Mouse (Mus musculus): Measurements from ENCODE around the gene Trim46. TPM values are rescaled to one million over a fixed set of nuclear protein-coding genes. Genes with fewer than 3 reads are reported as not detected.

Gene Trim46
- polyA plus RNA-seq, 1 experiment: 15.2 TPM

GRCm38 (mm10) chr3:89266439-89266893 is 20.4 kb upstream of the Trim46 start:
- H3K4me2 ChIP-seq (ENCODE audit: low read depth): peak overlapping the region; percentile 93
- peak overlapping the region; percentile 37 for H3ac ChIP-seq (ENCODE audit: control insufficient read depth, insufficient read length)
- H3K27me3 ChIP-seq (ENCODE audit: control insufficient read depth, insufficient read depth, insufficient read length): no peaks in the 10 kb centered on the region
- peak overlapping the region; percentile 68 for H3K4me3 ChIP-seq
- TF ChIP-seq TCF12 (IDR thresholded peaks at IDR 0.05; ENCODE audit: insufficient read depth, poor library complexity, severe bottlenecking): no peak
- peak; percentile 79 for TF ChIP-seq POLR2A (IDR thresholded peaks at IDR 0.05; ENCODE audit: insufficient read length, low read depth)
- TF ChIP-seq POLR2AphosphoS2 (IDR thresholded peaks at IDR 0.05; ENCODE audit: insufficient read length, low read depth): peak; percentile 86
- peaks cover 19% of the 10 kb centered on the region for H3K79me2 ChIP-seq (ENCODE audit: control insufficient read depth, insufficient read depth)
- no peaks in the 10 kb centered on the region for H3K36me3 ChIP-seq (ENCODE audit: control insufficient read depth, insufficient read depth)

GRCm38 (mm10) chr3:89262417-89262816 is 16.3 kb upstream of the Trim46 start:
- H3ac ChIP-seq (ENCODE audit: control insufficient read depth, insufficient read length): no peak overlapping the region

GRCm38 (mm10) chr3:89260211-89260610 is 14.1 kb upstream of the Trim46 start:
- Histone ChIP-seq H3K4me3 (no peak overlapping the region), H3ac (ENCODE audit: control insufficient read depth, insufficient read length) (no peak overlapping the region), H3K4me2 (ENCODE audit: low read depth) (no peak overlapping the region), H3K27me3 (ENCODE audit: control insufficient read depth, insufficient read depth, insufficient read length) (no peaks in the 10 kb centered on the region), H3K79me2 (ENCODE audit: control insufficient read depth, insufficient read depth) (no peaks in the 10 kb centered on the region), H3K36me3 (ENCODE audit: control insufficient read depth, insufficient read depth) (no peaks in the 10 kb centered on the region)
- TF ChIP-seq CEBPB (IDR thresholded peaks at IDR 0.05; ENCODE audit: insufficient read depth, poor library complexity, severe bottlenecking): no peak
- TF ChIP-seq MYOD1 (IDR thresholded peaks at IDR 0.05; ENCODE audit: control insufficient read depth in 1 of 3, insufficient read length in 2 of 3, low read depth in 2 of 3): no peak
- no peak for TF ChIP-seq POLR2AphosphoS2 (IDR thresholded peaks at IDR 0.05; ENCODE audit: insufficient read length, low read depth)
- TF ChIP-seq MAX (IDR thresholded peaks at IDR 0.05; ENCODE audit: low read depth): no peak
- no peak for TF ChIP-seq REST (IDR thresholded peaks at IDR 0.05; ENCODE audit: insufficient read depth, insufficient read length)
- no peak for TF ChIP-seq POLR2A (IDR thresholded peaks at IDR 0.05; ENCODE audit: insufficient read length, low read depth)
- no peak for TF ChIP-seq USF1 (IDR thresholded peaks at IDR 0.05; ENCODE audit: low read depth)
- no peak for TF ChIP-seq E2F4 (IDR thresholded peaks at IDR 0.05; ENCODE audit: insufficient read depth)
- TF ChIP-seq TCF3 (IDR thresholded peaks at IDR 0.05; ENCODE audit: insufficient read length, low read depth): no peak
- TF ChIP-seq SRF (IDR thresholded peaks at IDR 0.05; ENCODE audit: control insufficient read depth, insufficient read length, low read depth): no peak
- TF ChIP-seq MYOG (IDR thresholded peaks at IDR 0.05; ENCODE audit: control insufficient read depth in 1 of 3, insufficient read depth in 1 of 3, insufficient read length in 2 of 3, low read depth in 2 of 3): no peak
- no peak for TF ChIP-seq TCF12 (IDR thresholded peaks at IDR 0.05; ENCODE audit: insufficient read depth, poor library complexity, severe bottlenecking)

More at GRCm38 (mm10) chr3:89262417-89262816, 16.3 kb upstream of the Trim46 start:
- TF ChIP-seq CEBPB (IDR thresholded peaks at IDR 0.05; ENCODE audit: insufficient read depth, poor library complexity, severe bottlenecking) (no peak), MYOD1 (IDR thresholded peaks at IDR 0.05; ENCODE audit: control insufficient read depth in 1 of 3, insufficient read length in 2 of 3, low read depth in 2 of 3) (no peak), E2F4 (IDR thresholded peaks at IDR 0.05; ENCODE audit: insufficient read depth) (no peak), POLR2AphosphoS2 (IDR thresholded peaks at IDR 0.05; ENCODE audit: insufficient read length, low read depth) (no peak), POLR2A (IDR thresholded peaks at IDR 0.05; ENCODE audit: insufficient read length, low read depth) (no peak), MAX (IDR thresholded peaks at IDR 0.05; ENCODE audit: low read depth) (no peak), USF1 (IDR thresholded peaks at IDR 0.05; ENCODE audit: low read depth) (no peak), MYOG (IDR thresholded peaks at IDR 0.05; ENCODE audit: control insufficient read depth in 1 of 3, insufficient read depth in 1 of 3, insufficient read length in 2 of 3, low read depth in 2 of 3) (no peak), REST (IDR thresholded peaks at IDR 0.05; ENCODE audit: insufficient read depth, insufficient read length) (no peak), SRF (IDR thresholded peaks at IDR 0.05; ENCODE audit: control insufficient read depth, insufficient read length, low read depth) (no peak), TCF12 (IDR thresholded peaks at IDR 0.05; ENCODE audit: insufficient read depth, poor library complexity, severe bottlenecking) (no peak), TCF3 (IDR thresholded peaks at IDR 0.05; ENCODE audit: insufficient read length, low read depth) (no peak)
- Histone ChIP-seq H3K79me2 (ENCODE audit: control insufficient read depth, insufficient read depth) (peaks cover 6% of the 10 kb centered on the region), H3K4me3 (no peak overlapping the region), H3K36me3 (ENCODE audit: control insufficient read depth, insufficient read depth) (no peaks in the 10 kb centered on the region), H3K4me2 (ENCODE audit: low read depth) (no peak overlapping the region), H3K27me3 (ENCODE audit: control insufficient read depth, insufficient read depth, insufficient read length) (no peaks in the 10 kb centered on the region)

GRCm38 (mm10) chr3:89259076-89259475 is 13.0 kb upstream of the Trim46 start, which contains the start of gene Dpm3:
Dpm3 (plus strand) TSS chr3:89259358.
- Histone ChIP-seq H3K36me3 (ENCODE audit: control insufficient read depth, insufficient read depth) (no peaks in the 10 kb centered on the region), H3K4me3 (no peak within 1 kb of the TSS), H3K79me2 (ENCODE audit: control insufficient read depth, insufficient read depth) (no peaks in the 10 kb centered on the region), H3K27me3 (ENCODE audit: control insufficient read depth, insufficient read depth, insufficient read length) (no peaks in the 10 kb centered on the region), H3ac (ENCODE audit: control insufficient read depth, insufficient read length) (no peak within 1 kb of the TSS), H3K4me2 (ENCODE audit: low read depth) (no peak within 1 kb of the TSS)
- TF ChIP-seq MYOG (IDR thresholded peaks at IDR 0.05; ENCODE audit: control insufficient read depth in 1 of 3, insufficient read depth in 1 of 3, insufficient read length in 2 of 3, low read depth in 2 of 3) (no peak), USF1 (IDR thresholded peaks at IDR 0.05; ENCODE audit: low read depth) (no peak), MYOD1 (IDR thresholded peaks at IDR 0.05; ENCODE audit: control insufficient read depth in 1 of 3, insufficient read length in 2 of 3, low read depth in 2 of 3) (no peak), TCF12 (IDR thresholded peaks at IDR 0.05; ENCODE audit: insufficient read depth, poor library complexity, severe bottlenecking) (no peak), E2F4 (IDR thresholded peaks at IDR 0.05; ENCODE audit: insufficient read depth) (no peak), CEBPB (IDR thresholded peaks at IDR 0.05; ENCODE audit: insufficient read depth, poor library complexity, severe bottlenecking) (no peak), POLR2AphosphoS2 (IDR thresholded peaks at IDR 0.05; ENCODE audit: insufficient read length, low read depth) (no peak), REST (IDR thresholded peaks at IDR 0.05; ENCODE audit: insufficient read depth, insufficient read length) (no peak), SRF (IDR thresholded peaks at IDR 0.05; ENCODE audit: control insufficient read depth, insufficient read length, low read depth) (no peak), TCF3 (IDR thresholded peaks at IDR 0.05; ENCODE audit: insufficient read length, low read depth) (no peak), POLR2A (IDR thresholded peaks at IDR 0.05; ENCODE audit: insufficient read length, low read depth) (no peak), MAX (IDR thresholded peaks at IDR 0.05; ENCODE audit: low read depth) (no peak)

- no peak overlapping the region for H3K4me3 ChIP-seq
- no peaks in the 10 kb centered on the region for H3K36me3 ChIP-seq (ENCODE audit: control insufficient read depth, insufficient read depth)
- TF ChIP-seq POLR2AphosphoS2 (IDR thresholded peaks at IDR 0.05; ENCODE audit: insufficient read length, low read depth) (no peak), SRF (IDR thresholded peaks at IDR 0.05; ENCODE audit: control insufficient read depth, insufficient read length, low read depth) (no peak), MYOG (IDR thresholded peaks at IDR 0.05; ENCODE audit: control insufficient read depth in 1 of 3, insufficient read depth in 1 of 3, insufficient read length in 2 of 3, low read depth in 2 of 3) (no peak), TCF3 (IDR thresholded peaks at IDR 0.05; ENCODE audit: insufficient read length, low read depth) (no peak), MAX (IDR thresholded peaks at IDR 0.05; ENCODE audit: low read depth) (no peak), E2F4 (IDR thresholded peaks at IDR 0.05; ENCODE audit: insufficient read depth) (no peak), TCF12 (IDR thresholded peaks at IDR 0.05; ENCODE audit: insufficient read depth, poor library complexity, severe bottlenecking) (no peak), MYOD1 (IDR thresholded peaks at IDR 0.05; ENCODE audit: control insufficient read depth in 1 of 3, insufficient read length in 2 of 3, low read depth in 2 of 3) (no peak), CEBPB (IDR thresholded peaks at IDR 0.05; ENCODE audit: insufficient read depth, poor library complexity, severe bottlenecking) (no peak), USF1 (IDR thresholded peaks at IDR 0.05; ENCODE audit: low read depth) (no peak)
- no peak overlapping the region for H3ac ChIP-seq (ENCODE audit: control insufficient read depth, insufficient read length)
- H3K79me2 ChIP-seq (ENCODE audit: control insufficient read depth, insufficient read depth): no peaks in the 10 kb centered on the region
- no peak overlapping the region for H3K4me2 ChIP-seq (ENCODE audit: low read depth)
- H3K27me3 ChIP-seq (ENCODE audit: control insufficient read depth, insufficient read depth, insufficient read length): no peaks in the 10 kb centered on the region
These were observed 10.1 kb upstream of the Trim46 start for GRCm38 (mm10) chr3:89256177-89256576.

All from myocyte (in vitro differentiated cells).